Mouse (Mus musculus): ENCODE results near the gene Secisbp2l. TPM values are rescaled to one million over a fixed set of nuclear protein-coding genes. Genes with fewer than 3 reads are reported as not detected.

Gene Secisbp2l
- polyA plus RNA-seq, 1 experiment from 2014 or later = 32.3 TPM

DNA sequence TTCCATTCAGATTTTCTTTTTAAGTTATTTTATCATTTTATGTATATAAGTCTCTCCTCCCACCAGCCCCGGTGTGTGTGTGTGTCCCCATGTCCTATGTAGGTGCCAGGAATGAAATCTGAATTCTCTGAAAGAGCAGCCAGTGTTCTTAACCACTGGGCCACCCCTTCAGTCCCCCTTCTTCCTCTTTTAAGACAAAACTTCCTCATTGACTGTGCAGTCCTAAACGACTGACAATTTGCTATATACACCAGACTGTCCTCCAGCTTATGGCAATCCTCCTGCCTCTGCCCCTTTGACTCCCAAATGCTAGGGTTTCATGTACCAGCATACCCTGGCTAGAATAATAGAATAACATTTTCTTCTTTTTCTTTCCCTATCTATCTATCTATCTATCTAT is 12.4 kb upstream of the Secisbp2l start:
- H3K9me3 ChIP-seq (replicated peaks) = no peaks in the 10 kb centered on the region
- no peak overlapping the region for H3K9ac ChIP-seq
- no peak overlapping the region for H3K27ac ChIP-seq
- no peaks in the 10 kb centered on the region for H3K27me3 ChIP-seq
- no peak overlapping the region for H3K4me3 ChIP-seq
- WGBS = 70% methylated on average over 2 of the region's 2 CpGs
- no peaks in the 10 kb centered on the region for H3K4me1 ChIP-seq
- H3K4me2 ChIP-seq (replicated peaks) = no peak overlapping the region
- H3K36me3 ChIP-seq = no peaks in the 10 kb centered on the region
- ATAC-seq (ENCODE audit: low FRiP score) = no peak

GRCm38 (mm10) chr2:125794166-125794565 is 11.5 kb upstream of the Secisbp2l start:
- no peaks in the 10 kb centered on the region for H3K9me3 ChIP-seq (replicated peaks)
- H3K27ac ChIP-seq = no peak overlapping the region
- H3K4me1 ChIP-seq = no peaks in the 10 kb centered on the region
- no peak overlapping the region for H3K4me2 ChIP-seq (replicated peaks)
- 80% methylated on average over 2 of the region's 2 CpGs for WGBS
- no peak for ATAC-seq (ENCODE audit: low FRiP score)
- no peaks in the 10 kb centered on the region for H3K27me3 ChIP-seq
- H3K4me3 ChIP-seq = no peak overlapping the region
- H3K9ac ChIP-seq = no peak overlapping the region
- no peaks in the 10 kb centered on the region for H3K36me3 ChIP-seq

- H3K36me3 ChIP-seq = no peaks in the 10 kb centered on the region
- WGBS = 89% methylated on average over 11 of the region's 11 CpGs
- H3K9ac ChIP-seq = no peak overlapping the region
- no peaks in the 10 kb centered on the region for H3K4me1 ChIP-seq
- H3K4me2 ChIP-seq (replicated peaks) = no peak overlapping the region
- no peak overlapping the region for H3K27ac ChIP-seq
- no peak for ATAC-seq (ENCODE audit: low FRiP score)
- no peak overlapping the region for H3K4me3 ChIP-seq
- no peaks in the 10 kb centered on the region for H3K9me3 ChIP-seq (replicated peaks)
- no peaks in the 10 kb centered on the region for H3K27me3 ChIP-seq
These were observed 10.2 kb upstream of the Secisbp2l start for GRCm38 (mm10) chr2:125792879-125793261.

- no peak for ATAC-seq (ENCODE audit: low FRiP score)
- no peaks in the 10 kb centered on the region for H3K27me3 ChIP-seq
- H3K4me2 ChIP-seq (replicated peaks) = no peak overlapping the region
- H3K9ac ChIP-seq = no peak overlapping the region
- WGBS = 76% methylated on average over 2 of the region's 2 CpGs
- no peaks in the 10 kb centered on the region for H3K4me1 ChIP-seq
- no peaks in the 10 kb centered on the region for H3K36me3 ChIP-seq
- H3K27ac ChIP-seq = no peak overlapping the region
- no peaks in the 10 kb centered on the region for H3K9me3 ChIP-seq (replicated peaks)
- H3K4me3 ChIP-seq = no peak overlapping the region
These were observed 9.6 kb upstream of the Secisbp2l start for GRCm38 (mm10) chr2:125792144-125792878.

DNA sequence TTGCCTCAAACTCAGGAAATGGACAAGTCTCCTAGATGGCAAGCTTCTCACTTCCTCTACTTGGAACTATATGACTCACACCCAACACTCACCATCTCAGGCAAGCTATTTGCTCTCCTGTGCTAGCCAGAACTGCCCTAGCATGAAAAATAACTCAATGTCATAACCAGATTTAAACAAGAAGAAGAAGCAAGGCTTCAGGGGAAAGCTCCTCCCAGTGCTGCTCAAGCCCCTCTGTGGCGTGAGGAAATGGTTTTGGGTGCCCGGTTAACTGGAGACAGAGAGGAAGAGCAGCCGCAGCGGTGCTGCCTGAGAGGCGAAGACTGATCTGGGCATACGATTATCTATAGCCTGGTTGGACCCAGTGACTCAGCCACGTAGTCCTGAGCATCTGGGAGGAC is 8.8 kb upstream of the Secisbp2l start:
- WGBS = 77% methylated on average over 7 of the region's 7 CpGs
- no peak for ATAC-seq (ENCODE audit: low FRiP score)

GRCm38 (mm10) chr2:125790242-125790641 is 7.6 kb upstream of the Secisbp2l start:
- ATAC-seq (ENCODE audit: low FRiP score) = no peak
- WGBS = 95% methylated on average over 4 of the region's 4 CpGs
- H3K4me1 ChIP-seq = no peaks in the 10 kb centered on the region

More for the DNA sequence above, 8.8 kb upstream of the Secisbp2l start:
- H3K4me3 ChIP-seq = no peak overlapping the region
- no peak overlapping the region for H3K27ac ChIP-seq
- no peaks in the 10 kb centered on the region for H3K27me3 ChIP-seq
- H3K4me2 ChIP-seq (replicated peaks) = no peak overlapping the region
- no peaks in the 10 kb centered on the region for H3K36me3 ChIP-seq
- H3K9ac ChIP-seq = no peak overlapping the region
- H3K9me3 ChIP-seq (replicated peaks) = no peaks in the 10 kb centered on the region
- H3K4me1 ChIP-seq = no peaks in the 10 kb centered on the region

GRCm38 (mm10) chr2:125789265-125789664 is 6.6 kb upstream of the Secisbp2l start:
- 75% methylated on average over 5 of the region's 5 CpGs for WGBS
- no peak for ATAC-seq (ENCODE audit: low FRiP score)
- Histone ChIP-seq H3K27me3 (no peaks in the 10 kb centered on the region), H3K9ac (no peak overlapping the region), H3K27ac (no peak overlapping the region), H3K36me3 (no peaks in the 10 kb centered on the region), H3K4me1 (no peaks in the 10 kb centered on the region), H3K9me3 (replicated peaks) (no peaks in the 10 kb centered on the region), H3K4me3 (no peak overlapping the region), H3K4me2 (replicated peaks) (no peak overlapping the region)

More at GRCm38 (mm10) chr2:125790242-125790641, 7.6 kb upstream of the Secisbp2l start:
- no peaks in the 10 kb centered on the region for H3K9me3 ChIP-seq (replicated peaks)
- no peaks in the 10 kb centered on the region for H3K27me3 ChIP-seq
- H3K4me3 ChIP-seq = no peak overlapping the region
- H3K4me2 ChIP-seq (replicated peaks) = no peak overlapping the region
- H3K9ac ChIP-seq = no peak overlapping the region
- H3K36me3 ChIP-seq = no peaks in the 10 kb centered on the region
- H3K27ac ChIP-seq = no peak overlapping the region

DNA sequence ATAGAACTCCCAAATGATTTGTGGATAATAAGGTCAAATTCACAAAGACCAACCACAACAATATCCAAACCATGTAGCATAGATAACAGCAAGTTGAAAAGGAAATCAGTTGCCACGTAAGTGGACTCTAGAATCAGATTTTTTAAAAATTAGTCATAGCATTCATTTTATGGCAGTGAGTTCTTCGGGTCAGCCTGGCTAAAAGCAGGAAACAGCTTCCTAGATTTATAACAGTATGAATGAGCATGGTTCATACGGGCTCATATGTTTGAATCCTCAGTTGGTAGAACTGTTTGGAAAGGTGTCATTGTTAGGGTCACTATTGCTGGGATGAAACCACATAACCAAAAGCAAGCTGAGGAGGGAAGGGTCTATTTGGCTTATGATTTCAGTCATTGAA is 6.1 kb upstream of the Secisbp2l start:
- H3K9ac ChIP-seq = no peak overlapping the region
- H3K9me3 ChIP-seq (replicated peaks) = no peaks in the 10 kb centered on the region
- H3K36me3 ChIP-seq = no peaks in the 10 kb centered on the region
- H3K4me3 ChIP-seq = no peak overlapping the region
- H3K4me2 ChIP-seq (replicated peaks) = no peak overlapping the region
- ATAC-seq (ENCODE audit: low FRiP score) = no peak
- 86% methylated on average over 3 of the region's 3 CpGs for WGBS
- no peaks in the 10 kb centered on the region for H3K4me1 ChIP-seq
- no peaks in the 10 kb centered on the region for H3K27me3 ChIP-seq
- no peak overlapping the region for H3K27ac ChIP-seq

- H3K4me1 ChIP-seq = peaks cover 2% of the 10 kb centered on the region; the same call in 1 of the 2 replicates
- H3K4me3 ChIP-seq = no peak overlapping the region
- no peak for ATAC-seq (ENCODE audit: low FRiP score)
- H3K9me3 ChIP-seq (replicated peaks) = no peaks in the 10 kb centered on the region
- H3K9ac ChIP-seq = no peak overlapping the region
- no peaks in the 10 kb centered on the region for H3K36me3 ChIP-seq
- H3K4me2 ChIP-seq (replicated peaks) = no peak overlapping the region
- no peaks in the 10 kb centered on the region for H3K27me3 ChIP-seq
- no peak overlapping the region for H3K27ac ChIP-seq
These were observed 5.7 kb upstream of the Secisbp2l start for GRCm38 (mm10) chr2:125788351-125788750.

GRCm38 (mm10) chr2:125785021-125785420 is 2.4 kb upstream of the Secisbp2l start:
- no peak overlapping the region for H3K9ac ChIP-seq

DNA sequence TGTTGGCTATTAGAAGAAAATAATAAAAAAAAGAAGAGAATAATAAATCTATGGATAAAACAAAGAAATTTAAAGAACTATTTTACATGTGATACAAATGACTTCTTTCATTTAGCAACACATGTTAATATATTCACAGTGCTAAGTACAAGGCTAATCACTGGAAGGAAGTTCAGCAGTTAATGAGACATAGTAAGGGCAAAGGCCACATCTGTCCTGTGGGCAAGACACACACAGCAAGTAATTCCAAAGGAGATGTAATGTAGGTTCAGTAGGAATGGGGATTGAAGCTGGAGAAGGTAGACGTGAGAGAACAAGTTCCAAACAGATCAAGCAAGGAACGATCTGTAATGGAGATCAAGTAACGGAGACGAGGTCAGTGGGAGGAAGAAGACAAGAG is 1.7 kb upstream of the Secisbp2l start:
- H3K4me1 ChIP-seq = peaks cover 23% of the 10 kb centered on the region
- no peak overlapping the region for H3K4me3 ChIP-seq
- H3K9me3 ChIP-seq (replicated peaks) = no peaks in the 10 kb centered on the region
- H3K36me3 ChIP-seq = no peaks in the 10 kb centered on the region
- 69% methylated on average over 4 of the region's 4 CpGs for WGBS
- no peak overlapping the region for H3K27ac ChIP-seq
- no peaks in the 10 kb centered on the region for H3K27me3 ChIP-seq
- no peak overlapping the region for H3K4me2 ChIP-seq (replicated peaks)
- no peak overlapping the region for H3K9ac ChIP-seq
- ATAC-seq (ENCODE audit: low FRiP score) = no peak

More at GRCm38 (mm10) chr2:125785021-125785420, 2.4 kb upstream of the Secisbp2l start:
- Histone ChIP-seq H3K4me2 (replicated peaks) (no peak overlapping the region), H3K36me3 (no peaks in the 10 kb centered on the region), H3K27me3 (no peaks in the 10 kb centered on the region), H3K4me1 (peaks cover 23% of the 10 kb centered on the region), H3K9me3 (replicated peaks) (no peaks in the 10 kb centered on the region), H3K4me3 (no peak overlapping the region), H3K27ac (no peak overlapping the region)
- WGBS = 67% methylated on average over 4 of the region's 4 CpGs
- no peak for ATAC-seq (ENCODE audit: low FRiP score)

- Histone ChIP-seq H3K4me2 (replicated peaks) (no peak overlapping the region), H3K27ac (no peak overlapping the region), H3K27me3 (no peaks in the 10 kb centered on the region), H3K9ac (no peak overlapping the region), H3K4me3 (no peak overlapping the region), H3K4me1 (peaks cover 23% of the 10 kb centered on the region), H3K36me3 (no peaks in the 10 kb centered on the region), H3K9me3 (replicated peaks) (no peaks in the 10 kb centered on the region)
- 63% methylated on average over 4 of the region's 4 CpGs for WGBS
- ATAC-seq (ENCODE audit: low FRiP score) = no peak
These were observed 1.2 kb upstream of the Secisbp2l start for GRCm38 (mm10) chr2:125783868-125784267.

Measured in hindbrain, embryonic 12.5 days (tissue).